Mouse (Mus musculus) heart, postnatal 25 days (tissue): ENCODE measurements at regions not wholly inside any gene's neighbourhood (a gene's known extent, or its start where the extent isn't known, plus 50 kb on each side); places are given as distances from the start of the nearest gene placed in this dataset.

ENCODE experiments used
- DNase-seq: peaks from one replicate; pipeline ENCODE4 v3.0.0; 2022; ENCODE audit warnings: low spot score
- intact Hi-C: fragments of 180-260 bp; cut with DNase I; formaldehyde crosslinking; loops from one replicate; pipeline ENCODE4 v1.15.1; 2025

GRCm38 (mm10) chr2:118044666-118045065, 67.0 kb upstream of the Thbs1 start:
- intact Hi-C loops = no loop called here
- no peak for DNase-seq

GRCm38 (mm10) chr2:118050326-118050725, 61.4 kb upstream of the Thbs1 start:
- DNase-seq = no peak
- intact Hi-C loops = no loop called here

GRCm38 (mm10) chr2:118051610-118052009, 60.1 kb upstream of the Thbs1 start:
- intact Hi-C loops = no loop called here
- DNase-seq = no peak

- intact Hi-C loops = no loop called here
- no peak for DNase-seq
Measured at GRCm38 (mm10) chr2:118053512-118053911, 58.2 kb upstream of the Thbs1 start.

GRCm38 (mm10) chr2:118058654-118059395, 52.9 kb upstream of the Thbs1 start:
- intact Hi-C loops = loop anchor here (5.0 kb wide), 1 partner anchor 43 kb away; no protein-coding TSS in a partner anchor
- DNase-seq = no peak

- intact Hi-C loops = no loop called here
- DNase-seq = no peak
Measured at GRCm38 (mm10) chr2:118061291-118061690, 50.4 kb upstream of the Thbs1 start.
